In genomic region chr15:16411686-16412085, GRCm38 (mm10) we compare ENCODE assay signal across 26 mouse cellular contexts.
"Had no signal": no experiment of that assay in that cellular context is flagged by ENCODE, and none has a peak within 500 bp of the region (broad histone marks: within the 10 kb centered on the region; RNA-seq: fewer than 3 reads in every experiment).

No protein-coding gene starts in this region.

- H3K27ac ChIP-seq: embryonic facial prominence, embryonic 10.5 days; embryonic facial prominence, embryonic 12.5 days; embryonic facial prominence, embryonic 13.5 days; embryonic facial prominence, embryonic 15.5 days; forebrain, embryonic 10.5 days; forebrain, embryonic 12.5 days; forebrain, embryonic 13.5 days; forebrain, embryonic 15.5 days; gastrocnemius, adult 2 months; heart, adult 2 months; heart, embryonic 10.5 days had no signal

- DNase-seq: cerebellum, adult 9-11 months; cerebellum, postnatal 10 days; cerebellum, postnatal 14 days; cerebellum, postnatal 25 days; cerebellum, postnatal 36 days; embryo, embryonic 11 days; forebrain, postnatal 0 days; gastrocnemius, adult 2 months; gastrocnemius, postnatal 14 days; gastrocnemius, postnatal 25 days; gastrocnemius, postnatal 36 days; heart, adult 11 months; heart, adult 18-20 months; heart, adult 2 months had no signal

- H3K4me3 ChIP-seq: embryonic facial prominence, embryonic 10.5 days; embryonic facial prominence, embryonic 12.5 days; embryonic facial prominence, embryonic 13.5 days; embryonic facial prominence, embryonic 15.5 days; erythroblast, embryonic 14.5 days; forebrain, embryonic 10.5 days; forebrain, embryonic 12.5 days; forebrain, embryonic 13.5 days; forebrain, embryonic 15.5 days; gastrocnemius, adult 2 months; heart, adult 2 months; heart, embryonic 10.5 days had no signal

- H3K27me3 ChIP-seq: embryonic facial prominence, embryonic 12.5 days; embryonic facial prominence, embryonic 13.5 days; embryonic facial prominence, embryonic 15.5 days; forebrain, embryonic 12.5 days; forebrain, embryonic 13.5 days; forebrain, embryonic 15.5 days had no signal

- ATAC-seq: forebrain, embryonic 13.5 days; forebrain, embryonic 14.5 days; forebrain, embryonic 15.5 days; forebrain, embryonic 16.5 days; forebrain, postnatal 0 days had no signal

- H3K9ac ChIP-seq: embryonic facial prominence, embryonic 12.5 days; embryonic facial prominence, embryonic 13.5 days; embryonic facial prominence, embryonic 15.5 days; forebrain, embryonic 12.5 days; forebrain, embryonic 13.5 days; forebrain, embryonic 15.5 days; forebrain, postnatal 0 days had no signal

- H3K9me3 ChIP-seq: embryonic facial prominence, embryonic 10.5 days; embryonic facial prominence, embryonic 12.5 days; embryonic facial prominence, embryonic 13.5 days; embryonic facial prominence, embryonic 15.5 days; forebrain, embryonic 10.5 days; forebrain, embryonic 12.5 days; forebrain, embryonic 13.5 days; forebrain, embryonic 15.5 days; heart, embryonic 10.5 days had no signal

- H3K4me1 ChIP-seq: embryonic facial prominence, embryonic 10.5 days; embryonic facial prominence, embryonic 12.5 days; embryonic facial prominence, embryonic 13.5 days; embryonic facial prominence, embryonic 15.5 days; forebrain, embryonic 10.5 days; forebrain, embryonic 12.5 days; forebrain, embryonic 13.5 days; forebrain, embryonic 15.5 days; heart, embryonic 10.5 days had no signal

- H3K36me3 ChIP-seq: embryonic facial prominence, embryonic 10.5 days; embryonic facial prominence, embryonic 12.5 days; embryonic facial prominence, embryonic 13.5 days; embryonic facial prominence, embryonic 15.5 days; forebrain, embryonic 10.5 days; forebrain, embryonic 12.5 days; forebrain, embryonic 15.5 days; heart, embryonic 10.5 days had no signal
